Mouse (Mus musculus) heart, embryonic 14.5 days (tissue): ENCODE data around the gene Ntm. TPM values are rescaled to one million over a fixed set of nuclear protein-coding genes. Genes with fewer than 3 reads are reported as not detected.

ENCODE experiments used
- ATAC-seq: fragments of 200-750 bp; cut with Nextera tagmentation; 2 replicates; pipeline ENCODE4 v1.8.0; 2017; ENCODE audit warnings: low read depth, moderate TSS enrichment; ENCODE audit not compliant: insufficient number of reproducible peaks, insufficient read depth, low FRiP score
- H3K27ac ChIP-seq, 2 experiments: fragments of 200-500 bp in 1 of 2; fragments of 300-500 bp in 1 of 2; sonication (generic) in 1 of 2; replicated peaks in 1 of 2; 2 replicates each; pipeline ENCODE4 v1.5.1; 2012 to 2014; ENCODE audit warnings: low read depth in 2 of 2, low read length in 2 of 2, control low read depth in 1 of 2, mild to moderate bottlenecking in 1 of 2, mixed read lengths in 1 of 2; ENCODE audit not compliant: control insufficient read depth in 1 of 2, insufficient read depth in 1 of 2
- H3K27me3 ChIP-seq: fragments of 300-500 bp; sonication (generic); 2 replicates; pipeline ENCODE4 v1.6.1; 2014; ENCODE audit warnings: mild to moderate bottlenecking, low read length, control low read depth; ENCODE audit not compliant: control insufficient read depth, insufficient read depth
- H3K36me3 ChIP-seq: fragments of 300-500 bp; sonication (generic); 2 replicates; pipeline ENCODE4 v1.6.1; 2014; ENCODE audit warnings: mild to moderate bottlenecking, control low read depth, low read length, mixed read lengths; ENCODE audit not compliant: control insufficient read depth, insufficient read depth
- H3K4me1 ChIP-seq, 2 experiments: fragments of 200-500 bp in 1 of 2; fragments of 300-500 bp in 1 of 2; sonication (generic) in 1 of 2; 2 replicates each; pipeline ENCODE4 v1.6.1; 2012 to 2014; ENCODE audit warnings: low read length in 2 of 2, control low read depth in 1 of 2, mixed read lengths in 1 of 2; ENCODE audit not compliant: control insufficient read depth in 2 of 2, insufficient read depth in 2 of 2
- H3K4me2 ChIP-seq: fragments of 300-500 bp; sonication (generic); 2 replicates; pipeline ENCODE4 v1.6.1; 2014; ENCODE audit warnings: mild to moderate bottlenecking, low read length
- H3K4me3 ChIP-seq, 2 experiments: fragments of 200-500 bp in 1 of 2; fragments of 300-500 bp in 1 of 2; sonication (generic) in 1 of 2; 2 replicates each; pipeline ENCODE4 v1.5.1; 2012 to 2014; ENCODE audit warnings: low read length in 2 of 2, mild to moderate bottlenecking in 2 of 2, control low read depth in 1 of 2, low read depth in 1 of 2, moderate library complexity in 1 of 2; ENCODE audit not compliant: control insufficient read depth in 1 of 2, insufficient read depth in 1 of 2
- H3K9ac ChIP-seq: fragments of 300-500 bp; sonication (generic); 2 replicates; pipeline ENCODE4 v1.6.1; 2014; ENCODE audit warnings: mild to moderate bottlenecking, low read length
- H3K9me3 ChIP-seq: fragments of 300-500 bp; sonication (generic); 2 replicates; pipeline ENCODE4 v1.6.1; 2016; ENCODE audit warnings: low read length, control low read depth; ENCODE audit not compliant: control insufficient read depth
- WGBS: fragments of 180-500 bp; shearing (Covaris S2); extraction: QIAGEN DNeasy Blood & Tissue Kit; methylation state at CpG from one replicate; pipeline ENCODE4 v1.1.7; 2014; 5-methylcytosine and 5-hydroxymethylcytosine counted together
- polyA plus RNA-seq: library from polyadenylated mRNA; unstranded; fragments of >200 nt; fragmentation: Nextera tagmentation; extraction: Ambion mirVana; gene quantifications from 2 replicates; pipeline ENCODE4 v1.2.1, GENCODE M21; 2014

Ntm gene
- polyA plus RNA-seq, 1 experiment from 2014 or later: 44.4 TPM

DNA sequence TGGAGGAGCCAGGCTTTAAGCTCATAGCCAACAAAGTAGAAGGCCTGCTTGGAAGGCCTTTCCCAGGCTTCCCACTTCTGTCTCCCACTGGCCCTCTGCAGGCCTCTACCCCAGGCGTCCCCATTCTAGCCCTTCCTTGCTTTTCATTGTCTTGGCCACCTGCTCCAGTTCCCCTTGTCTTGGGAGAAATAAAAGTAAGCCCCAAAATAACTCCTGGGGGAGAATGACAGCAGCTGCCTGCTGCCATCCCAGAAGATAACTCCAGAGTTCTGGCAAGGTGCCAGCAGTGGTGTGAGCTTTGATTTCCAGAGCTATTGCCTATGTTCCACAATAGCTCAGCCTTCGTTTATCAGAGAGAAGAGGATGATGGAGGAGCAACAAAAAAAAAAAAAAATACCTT, 760.7 kb downstream of the Ntm start:
- Histone ChIP-seq H3K27ac (peak overlapping the region; percentile 59 to 78; a peak in 3 of 4 replicates), H3K9me3 (no peaks in the 10 kb centered on the region), H3K4me2 (no peak overlapping the region), H3K4me3 (no peak overlapping the region), H3K27me3 (no peaks in the 10 kb centered on the region), H3K36me3 (no peaks in the 10 kb centered on the region), H3K9ac (no peak overlapping the region), H3K4me1 (peaks cover 25 to 35% of the 10 kb centered on the region in 2 experiments)
- no peak for ATAC-seq
- 17% methylated on average over 2 of the region's 2 CpGs for WGBS

DNA sequence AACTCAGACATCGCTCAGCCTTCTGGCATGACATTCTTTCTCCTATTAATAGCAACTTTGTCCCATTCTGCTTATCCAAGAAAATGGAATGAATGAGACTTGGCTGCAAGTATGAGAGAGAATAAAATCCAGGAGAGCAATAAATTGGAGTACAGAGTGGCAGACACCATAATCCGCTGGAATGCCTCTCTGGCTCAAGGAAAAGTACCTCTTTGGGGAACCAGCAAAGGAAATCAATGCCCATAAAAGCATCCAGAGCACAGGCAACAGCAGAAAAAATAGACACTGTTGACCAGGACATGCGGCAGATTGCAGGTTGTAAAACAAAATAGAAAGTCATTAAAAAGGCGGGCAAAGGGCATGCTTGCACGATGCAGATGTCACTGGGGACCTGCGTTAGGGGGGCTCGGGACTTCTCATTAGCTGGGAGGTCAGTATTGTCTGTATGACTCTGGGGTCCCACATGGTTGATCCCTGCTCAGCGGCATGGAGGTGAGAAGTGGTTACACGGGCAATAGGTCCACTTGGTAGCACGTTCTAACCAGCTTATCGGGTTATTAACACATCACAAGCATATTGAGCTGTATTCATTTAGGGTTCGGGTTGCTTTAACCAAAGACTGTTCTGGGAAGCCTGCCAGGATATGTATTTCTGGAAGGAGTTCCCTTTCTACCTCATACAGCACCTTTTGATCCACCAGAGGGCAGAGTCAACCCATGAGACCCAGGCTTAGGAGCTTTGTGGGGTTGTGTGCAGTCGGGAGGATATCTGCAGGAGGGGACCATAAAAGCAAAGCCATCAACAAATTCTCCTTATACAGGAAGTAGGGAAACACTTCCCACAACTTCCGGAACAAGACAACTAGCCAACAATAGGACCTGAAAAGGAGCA, 761.5 kb downstream of the Ntm start:
- Histone ChIP-seq H3K4me3 (no peak overlapping the region), H3K4me1 (peaks cover 25 to 37% of the 10 kb centered on the region in 2 experiments), H3K36me3 (no peaks in the 10 kb centered on the region), H3K4me2 (peak overlapping the region; percentile 42), H3K9me3 (no peaks in the 10 kb centered on the region), H3K9ac (no peak overlapping the region), H3K27me3 (no peaks in the 10 kb centered on the region), H3K27ac (peak overlapping the region; percentile 59 to 78; a peak in 3 of 4 replicates)
- ATAC-seq: peak; percentile 73
- 42% methylated on average over 14 of the region's 14 CpGs for WGBS

DNA sequence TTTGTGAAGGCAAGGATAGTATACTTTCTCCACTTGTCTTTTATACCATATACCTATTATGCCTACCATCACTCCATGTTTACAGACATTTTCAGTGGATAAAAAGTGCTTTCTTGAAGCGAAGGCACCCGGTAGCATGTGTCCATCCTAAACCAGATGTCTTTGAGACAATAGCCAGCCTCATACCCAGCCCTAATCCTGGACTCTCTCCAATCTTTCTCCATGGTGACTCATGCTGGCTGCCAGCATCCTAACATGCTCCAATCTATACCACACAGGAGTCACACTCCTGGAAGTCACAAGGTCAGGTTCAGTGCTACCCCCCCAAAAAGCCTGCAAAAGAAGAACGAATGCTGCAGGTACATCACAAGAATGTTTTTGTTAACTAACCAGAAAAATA, 765.9 kb downstream of the Ntm start:
- ATAC-seq: no peak
- no peak overlapping the region for H3K27ac ChIP-seq
- no peak overlapping the region for H3K4me2 ChIP-seq
- no peak overlapping the region for H3K4me3 ChIP-seq
- H3K4me1 ChIP-seq: peaks cover 7 to 28% of the 10 kb centered on the region in 2 experiments
- H3K27me3 ChIP-seq: no peaks in the 10 kb centered on the region
- no peaks in the 10 kb centered on the region for H3K9me3 ChIP-seq
- WGBS: 41% methylated on average over 3 of the region's 3 CpGs
- H3K9ac ChIP-seq: no peak overlapping the region
- H3K36me3 ChIP-seq: no peaks in the 10 kb centered on the region

- H3K36me3 ChIP-seq: no peaks in the 10 kb centered on the region
- H3K4me1 ChIP-seq: peaks cover 2 to 16% of the 10 kb centered on the region in 2 experiments; a peak in 3 of 4 replicates
- H3K4me2 ChIP-seq: no peak overlapping the region
- no peaks in the 10 kb centered on the region for H3K9me3 ChIP-seq
- H3K4me3 ChIP-seq: no peak overlapping the region
- 24% methylated on average over 2 of the region's 2 CpGs for WGBS
- ATAC-seq: no peak
- no peaks in the 10 kb centered on the region for H3K27me3 ChIP-seq
- no peak overlapping the region for H3K9ac ChIP-seq
- no peak overlapping the region for H3K27ac ChIP-seq
These were observed 768.7 kb downstream of the Ntm start for GRCm38 (mm10) chr9:29194265-29194664.

GRCm38 (mm10) chr9:29183011-29183410, 779.9 kb downstream of the Ntm start:
- Histone ChIP-seq H3K27ac (no peak overlapping the region), H3K27me3 (no peaks in the 10 kb centered on the region), H3K9ac (no peak overlapping the region), H3K4me3 (no peak overlapping the region), H3K4me1 (no peaks in the 10 kb centered on the region), H3K9me3 (no peaks in the 10 kb centered on the region), H3K36me3 (no peaks in the 10 kb centered on the region), H3K4me2 (no peak overlapping the region)
- 75% methylated on average over 5 of the region's 5 CpGs for WGBS
- ATAC-seq: no peak

DNA sequence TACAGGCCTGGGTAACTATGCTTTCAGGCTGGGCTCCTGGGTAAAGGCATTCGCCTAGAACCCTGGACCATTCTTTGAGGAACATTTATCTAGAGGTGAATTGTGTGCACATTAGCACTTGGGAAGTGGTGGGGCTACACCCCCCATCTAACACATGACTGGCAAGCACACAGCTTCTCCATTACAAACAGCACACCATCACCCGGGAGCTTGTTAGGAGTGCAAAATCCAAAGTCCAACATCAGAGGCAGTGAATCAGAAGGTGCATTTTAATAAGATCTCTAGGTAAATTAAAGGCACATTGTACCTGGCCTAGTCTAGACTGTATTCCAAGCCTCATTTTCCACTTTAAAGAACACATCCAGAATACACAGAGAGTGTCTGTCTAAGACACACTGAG, 781.3 kb downstream of the Ntm start:
- H3K9me3 ChIP-seq: no peaks in the 10 kb centered on the region
- no peak overlapping the region for H3K4me3 ChIP-seq
- H3K27me3 ChIP-seq: no peaks in the 10 kb centered on the region
- H3K27ac ChIP-seq: no peak overlapping the region
- no peak overlapping the region for H3K4me2 ChIP-seq
- 91% methylated on average over 2 of the region's 2 CpGs for WGBS
- no peak overlapping the region for H3K9ac ChIP-seq
- H3K36me3 ChIP-seq: no peaks in the 10 kb centered on the region
- ATAC-seq: no peak
- no peaks in the 10 kb centered on the region for H3K4me1 ChIP-seq

GRCm38 (mm10) chr9:29165731-29166130, 797.2 kb downstream of the Ntm start:
- no peaks in the 10 kb centered on the region for H3K4me1 ChIP-seq
- H3K27ac ChIP-seq: no peak overlapping the region
- WGBS: 60% methylated on average over 2 of the region's 2 CpGs
- no peak overlapping the region for H3K4me3 ChIP-seq
- H3K4me2 ChIP-seq: no peak overlapping the region
- no peaks in the 10 kb centered on the region for H3K36me3 ChIP-seq
- no peak for ATAC-seq
- H3K27me3 ChIP-seq: no peaks in the 10 kb centered on the region
- H3K9ac ChIP-seq: no peak overlapping the region
- no peaks in the 10 kb centered on the region for H3K9me3 ChIP-seq
